Mouse (Mus musculus): Measurements from ENCODE around the gene Celf2. TPM values are rescaled to one million over a fixed set of nuclear protein-coding genes. Genes with fewer than 3 reads are reported as not detected.

Celf2 gene
- total RNA-seq, 1 experiment, result 3.7 TPM

GRCm38 (mm10) chr2:6728840-6729252 lies 780.5 kb downstream of the Celf2 start:
- in situ Hi-C loops (cut with MboI; ENCODE audit: low sequenced_read_pairs in 2 of 2, unreplicated experiment in 2 of 2), result no loop called here
- TF ChIP-seq HCFC1 (IDR thresholded peaks at IDR 0.05; ENCODE audit: borderline replicate concordance, insufficient read depth, low read length) (no peak), ZNF384 (IDR thresholded peaks at IDR 0.05; ENCODE audit: low read depth, low read length) (no peak), MAFK (IDR thresholded peaks at IDR 0.05; ENCODE audit: insufficient read depth, low read depth, low read length) (no peak), CHD2 (IDR thresholded peaks at IDR 0.05; ENCODE audit: low read depth, low read length) (no peak), ZC3H11A (IDR thresholded peaks at IDR 0.05; ENCODE audit: borderline replicate concordance, low read depth, low read length) (no peak)
- Histone ChIP-seq H3K27ac (ENCODE audit: insufficient read depth, low read depth, low read length, poor library complexity, severe bottlenecking) (no peak overlapping the region), H3K4me3 (ENCODE audit: insufficient read depth in 1 of 2, low read depth in 1 of 2, low read length in 2 of 2, poor library complexity in 1 of 2, severe bottlenecking in 1 of 2) (no peak overlapping the region), H3K9me3 (ENCODE audit: control insufficient read depth, insufficient read depth, low read depth, low read length) (no peaks in the 10 kb centered on the region), H3K36me3 (ENCODE audit: control insufficient read depth, insufficient read depth, low read length, poor library complexity, severe bottlenecking) (no peaks in the 10 kb centered on the region), H3K4me1 (ENCODE audit: control insufficient read depth in 2 of 2, insufficient read depth in 2 of 2, low read length in 2 of 2, poor library complexity in 1 of 2) (no peaks in the 10 kb centered on the region), H3K9ac (ENCODE audit: insufficient read depth, low read depth, low read length, poor library complexity, severe bottlenecking) (no peak overlapping the region)
- no peak for DNase-seq (ENCODE audit: low read depth, low spot score)

- DNase-seq (ENCODE audit: low read depth, low spot score), result no peak
- no peak overlapping the region for H3K9ac ChIP-seq (ENCODE audit: insufficient read depth, low read depth, low read length, poor library complexity, severe bottlenecking)
- H3K9me3 ChIP-seq (ENCODE audit: control insufficient read depth, insufficient read depth, low read depth, low read length), result no peaks in the 10 kb centered on the region
- no peaks in the 10 kb centered on the region for H3K36me3 ChIP-seq (ENCODE audit: control insufficient read depth, insufficient read depth, low read length, poor library complexity, severe bottlenecking)
- TF ChIP-seq MAFK (IDR thresholded peaks at IDR 0.05; ENCODE audit: insufficient read depth, low read depth, low read length) (no peak), ZNF384 (IDR thresholded peaks at IDR 0.05; ENCODE audit: low read depth, low read length) (no peak), HCFC1 (IDR thresholded peaks at IDR 0.05; ENCODE audit: borderline replicate concordance, insufficient read depth, low read length) (no peak), CHD2 (IDR thresholded peaks at IDR 0.05; ENCODE audit: low read depth, low read length) (no peak), ZC3H11A (IDR thresholded peaks at IDR 0.05; ENCODE audit: borderline replicate concordance, low read depth, low read length) (no peak)
- in situ Hi-C loops (cut with MboI; ENCODE audit: low sequenced_read_pairs in 2 of 2, unreplicated experiment in 2 of 2), result no loop called here
- no peak overlapping the region for H3K27ac ChIP-seq (ENCODE audit: insufficient read depth, low read depth, low read length, poor library complexity, severe bottlenecking)
- no peaks in the 10 kb centered on the region for H3K4me1 ChIP-seq (ENCODE audit: control insufficient read depth in 2 of 2, insufficient read depth in 2 of 2, low read length in 2 of 2, poor library complexity in 1 of 2)
- H3K4me3 ChIP-seq (ENCODE audit: insufficient read depth in 1 of 2, low read depth in 1 of 2, low read length in 2 of 2, poor library complexity in 1 of 2, severe bottlenecking in 1 of 2), result no peak overlapping the region
These were observed 782.0 kb downstream of the Celf2 start for GRCm38 (mm10) chr2:6727366-6727765.

- Histone ChIP-seq H3K9me3 (ENCODE audit: control insufficient read depth, insufficient read depth, low read depth, low read length) (no peaks in the 10 kb centered on the region), H3K9ac (ENCODE audit: insufficient read depth, low read depth, low read length, poor library complexity, severe bottlenecking) (no peak overlapping the region), H3K4me3 (ENCODE audit: insufficient read depth in 1 of 2, low read depth in 1 of 2, low read length in 2 of 2, poor library complexity in 1 of 2, severe bottlenecking in 1 of 2) (no peak overlapping the region), H3K4me1 (ENCODE audit: control insufficient read depth in 2 of 2, insufficient read depth in 2 of 2, low read length in 2 of 2, poor library complexity in 1 of 2) (peaks cover 0 to 2% of the 10 kb centered on the region in 2 experiments; a peak in 1 of 4 replicates), H3K36me3 (ENCODE audit: control insufficient read depth, insufficient read depth, low read length, poor library complexity, severe bottlenecking) (no peaks in the 10 kb centered on the region), H3K27ac (ENCODE audit: insufficient read depth, low read depth, low read length, poor library complexity, severe bottlenecking) (no peak overlapping the region)
- no peak for DNase-seq (ENCODE audit: low read depth, low spot score)
- in situ Hi-C loops (cut with MboI; ENCODE audit: low sequenced_read_pairs in 2 of 2, unreplicated experiment in 2 of 2), result no loop called here
- TF ChIP-seq MAFK (IDR thresholded peaks at IDR 0.05; ENCODE audit: insufficient read depth, low read depth, low read length) (no peak), ZNF384 (IDR thresholded peaks at IDR 0.05; ENCODE audit: low read depth, low read length) (no peak), ZC3H11A (IDR thresholded peaks at IDR 0.05; ENCODE audit: borderline replicate concordance, low read depth, low read length) (no peak), HCFC1 (IDR thresholded peaks at IDR 0.05; ENCODE audit: borderline replicate concordance, insufficient read depth, low read length) (no peak), CHD2 (IDR thresholded peaks at IDR 0.05; ENCODE audit: low read depth, low read length) (no peak)
These were observed 783.3 kb downstream of the Celf2 start for GRCm38 (mm10) chr2:6726071-6726470.

GRCm38 (mm10) chr2:6723602-6724001 lies 785.8 kb downstream of the Celf2 start:
- DNase-seq (ENCODE audit: low read depth, low spot score), result no peak
- no peak overlapping the region for H3K27ac ChIP-seq (ENCODE audit: insufficient read depth, low read depth, low read length, poor library complexity, severe bottlenecking)
- no peak overlapping the region for H3K4me3 ChIP-seq (ENCODE audit: insufficient read depth in 1 of 2, low read depth in 1 of 2, low read length in 2 of 2, poor library complexity in 1 of 2, severe bottlenecking in 1 of 2)
- no peaks in the 10 kb centered on the region for H3K9me3 ChIP-seq (ENCODE audit: control insufficient read depth, insufficient read depth, low read depth, low read length)
- in situ Hi-C loops (cut with MboI; ENCODE audit: low sequenced_read_pairs in 2 of 2, unreplicated experiment in 2 of 2), result no loop called here
- TF ChIP-seq ZNF384 (IDR thresholded peaks at IDR 0.05; ENCODE audit: low read depth, low read length), result no peak
- no peak for TF ChIP-seq CHD2 (IDR thresholded peaks at IDR 0.05; ENCODE audit: low read depth, low read length)
- TF ChIP-seq MAFK (IDR thresholded peaks at IDR 0.05; ENCODE audit: insufficient read depth, low read depth, low read length), result no peak
- no peak for TF ChIP-seq ZC3H11A (IDR thresholded peaks at IDR 0.05; ENCODE audit: borderline replicate concordance, low read depth, low read length)
- TF ChIP-seq HCFC1 (IDR thresholded peaks at IDR 0.05; ENCODE audit: borderline replicate concordance, insufficient read depth, low read length), result no peak
- H3K4me1 ChIP-seq (ENCODE audit: control insufficient read depth in 2 of 2, insufficient read depth in 2 of 2, low read length in 2 of 2, poor library complexity in 1 of 2), result peaks cover 0 to 3% of the 10 kb centered on the region in 2 experiments; a peak in 1 of 4 replicates
- no peaks in the 10 kb centered on the region for H3K36me3 ChIP-seq (ENCODE audit: control insufficient read depth, insufficient read depth, low read length, poor library complexity, severe bottlenecking)
- no peak overlapping the region for H3K9ac ChIP-seq (ENCODE audit: insufficient read depth, low read depth, low read length, poor library complexity, severe bottlenecking)

Measured in ES-E14 (cell line).